Mouse (Mus musculus) left cerebral cortex, adult 2 months (tissue): ENCODE data around the gene Zfp712. TPM values are rescaled to one million over a fixed set of nuclear protein-coding genes. Genes with fewer than 3 reads are reported as not detected.

Experiments used
- DNase-seq, 2 experiments: peaks; one replicate each; pipeline ENCODE4 v3.0.0; 2021 to 2022; ENCODE audit warnings: low spot score in 2 of 2, mixed read lengths in 1 of 2; ENCODE audit errors: extremely low spot score in 1 of 2
- H3K27ac ChIP-seq: fragments of 200-600 bp; 2 replicates; pipeline ENCODE4 v1.8.1; 2022
- H3K4me3 ChIP-seq: fragments of 200-600 bp; 2 replicates; pipeline ENCODE4 v1.8.1; 2022
- CTCF ChIP-seq: fragments of 200-600 bp; IDR thresholded peaks from 2 replicates; pipeline ENCODE4 v1.8.1; 2022; ENCODE audit warnings: antibody characterized with exemption, mild to moderate bottlenecking, moderate library complexity
- intact Hi-C: fragments of 180-260 bp; cut with DNase I; formaldehyde crosslinking; loops from one replicate; pipeline ENCODE4 v1.15.1; 2025
- total RNA-seq, 2 experiments: library from RNA; stranded (reverse); gene quantifications; 2 replicates each; pipeline ENCODE4 v1.2.3; 2021

The Zfp712 gene
- total RNA-seq, 2 experiments from 2014 or later = 4.3 to 4.7 TPM

DNA sequence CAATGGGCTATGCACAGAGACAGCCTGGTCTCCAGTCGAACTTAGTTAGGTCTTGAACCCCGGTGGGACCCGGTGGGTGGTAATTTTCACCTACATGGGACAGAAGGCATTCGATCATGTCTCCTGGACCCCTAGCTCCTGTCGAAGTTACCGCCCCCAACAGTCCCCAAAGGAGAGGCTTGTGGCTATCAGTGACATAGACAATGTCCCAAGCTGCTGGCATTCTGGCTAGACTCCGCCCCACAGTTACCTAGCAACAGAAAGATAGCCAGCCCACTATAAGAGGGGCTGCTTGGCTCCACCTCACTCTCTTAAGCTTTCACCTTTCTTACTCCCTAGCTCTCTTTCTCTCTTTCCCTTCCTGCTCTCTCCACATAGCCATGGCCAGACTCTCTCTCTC, 1.5 kb upstream of the Zfp712 start:
- intact Hi-C loops = no loop called here
- DNase-seq = no peak
- TF ChIP-seq CTCF = no peak
- no peak overlapping the region for H3K27ac ChIP-seq
- H3K4me3 ChIP-seq = no peak overlapping the region

GRCm38 (mm10) chr13:67060161-67060785, 697 bp downstream of the Zfp712 start:
- peak overlapping the region; percentile 56 for H3K4me3 ChIP-seq
- intact Hi-C loops = loop anchor here (2.0 kb wide), 1 partner anchor 69 kb away; no protein-coding TSS in a partner anchor
- H3K27ac ChIP-seq = peak overlapping the region; percentile 85
- no peak for DNase-seq
- TF ChIP-seq CTCF = no peak

Other genes with a start within 250 kb of the Zfp712 start
- 1 to 10 TPM; 3.8 to 3.9 TPM for gene Gm10767, start 156.3 kb downstream of the Zfp712 start, total RNA-seq
- gene Zfp708, start 36.8 kb upstream of the Zfp712 start, total RNA-seq = 1 to 10 TPM; 2.2 to 2.4 TPM
- gene Gm28557, start 47.4 kb upstream of the Zfp712 start, total RNA-seq = 1 to 10 TPM; 1.9 to 3.2 TPM
- under 1 TPM; 0.29 to 0.44 TPM for gene Rslcan18, start 55.1 kb upstream of the Zfp712 start, total RNA-seq
- 10 to 100 TPM in 1 of 2 experiments, 1 to 10 TPM in 1; 8.8 to 10.0 TPM for gene Zfp759, start 60.5 kb upstream of the Zfp712 start, total RNA-seq
- gene Rsl1, start 112.0 kb upstream of the Zfp712 start, total RNA-seq = 1 to 10 TPM; 4.2 to 4.8 TPM
- gene Zfp455, start 133.3 kb upstream of the Zfp712 start, total RNA-seq = 1 to 10 TPM; 2.9 to 3.5 TPM
- gene Zfp458, start 217.3 kb upstream of the Zfp712 start, total RNA-seq = 10 to 100 TPM; 19.0 to 22.1 TPM
- 1 to 10 TPM; 4.2 to 4.9 TPM for gene Zfp457, start 245.3 kb upstream of the Zfp712 start, total RNA-seq